Mouse (Mus musculus): ENCODE results near the gene Carns1. TPM values are rescaled to one million over a fixed set of nuclear protein-coding genes. Genes with fewer than 3 reads are reported as not detected.

Carns1 gene
- polyA plus RNA-seq, 1 experiment from 2014 or later = 10.4 TPM

GRCm38 (mm10) chr19:4202149-4202548, 26.9 kb upstream of the Carns1 start:
- DNase-seq (ENCODE audit: low spot score) = no peak

GRCm38 (mm10) chr19:4201291-4201909, 26.1 kb upstream of the Carns1 start, which contains the start of gene Rad9a:
Rad9a (minus strand) TSS chr19:4201662.
- DNase-seq (ENCODE audit: low spot score) = peak; percentile 96

- no peak for DNase-seq (ENCODE audit: low spot score)
Measured at GRCm38 (mm10) chr19:4197180-4197579, 21.9 kb upstream of the Carns1 start.

- DNase-seq (ENCODE audit: low spot score) = no peak
Measured at GRCm38 (mm10) chr19:4196548-4196947, 21.3 kb upstream of the Carns1 start.

- DNase-seq (ENCODE audit: low spot score) = no peak
Measured at GRCm38 (mm10) chr19:4196048-4196447, 20.8 kb upstream of the Carns1 start.

GRCm38 (mm10) chr19:4194776-4195650, 19.7 kb upstream of the Carns1 start:
- DNase-seq (ENCODE audit: low spot score) = no peak

GRCm38 (mm10) chr19:4194021-4194724, 18.9 kb upstream of the Carns1 start:
- no peak for DNase-seq (ENCODE audit: low spot score)

GRCm38 (mm10) chr19:4193129-4193528, 17.9 kb upstream of the Carns1 start:
- no peak for DNase-seq (ENCODE audit: low spot score)

GRCm38 (mm10) chr19:4192251-4192985, 17.1 kb upstream of the Carns1 start:
- DNase-seq (ENCODE audit: low spot score) = no peak

- peak; percentile 97 for DNase-seq (ENCODE audit: low spot score)
Measured at GRCm38 (mm10) chr19:4191528-4192250, 16.4 kb upstream of the Carns1 start, which contains the start of gene Ppp1ca. Ppp1ca (plus strand) TSS chr19:4192065.

GRCm38 (mm10) chr19:4190831-4191334, 15.6 kb upstream of the Carns1 start, which contains the start of gene Tbc1d10c:
Tbc1d10c (minus strand) TSS chr19:4191284.
- DNase-seq (ENCODE audit: low spot score) = peak; percentile 89

GRCm38 (mm10) chr19:4189051-4189620, 13.9 kb upstream of the Carns1 start:
- DNase-seq (ENCODE audit: low spot score) = no peak

GRCm38 (mm10) chr19:4187303-4187702, 12.0 kb upstream of the Carns1 start:
- no peak for DNase-seq (ENCODE audit: low spot score)

GRCm38 (mm10) chr19:4184976-4185975, 10.0 kb upstream of the Carns1 start:
- DNase-seq (ENCODE audit: low spot score) = peak; percentile 91

GRCm38 (mm10) chr19:4183689-4184088, 8.4 kb upstream of the Carns1 start:
- DNase-seq (ENCODE audit: low spot score) = no peak

GRCm38 (mm10) chr19:4181892-4182291, 6.6 kb upstream of the Carns1 start:
- DNase-seq (ENCODE audit: low spot score) = no peak

- no peak for DNase-seq (ENCODE audit: low spot score)
Measured at GRCm38 (mm10) chr19:4180411-4180810, 5.1 kb upstream of the Carns1 start.

GRCm38 (mm10) chr19:4172925-4173324, 2.4 kb downstream of the Carns1 start:
- no peak for DNase-seq (ENCODE audit: low spot score)

All from thymus, postnatal 0 days (tissue).